Mouse (Mus musculus) midbrain, embryonic 10.5 days (tissue): ENCODE results near the gene 5330417H12Rik. TPM values are rescaled to one million over a fixed set of nuclear protein-coding genes. Genes with fewer than 3 reads are reported as not detected.

Source experiments
- DNase-seq: peaks from one replicate; pipeline ENCODE4 v3.0.0-alpha.2; 2017; ENCODE audit warnings: low spot score
- H3K27ac ChIP-seq: fragments of 300-500 bp; sonication (generic); replicated peaks from 2 replicates; pipeline ENCODE4 v1.5.1; 2016; ENCODE audit warnings: mild to moderate bottlenecking
- H3K27me3 ChIP-seq: fragments of 300-500 bp; sonication (generic); 2 replicates; pipeline ENCODE4 v1.6.1; 2016; ENCODE audit warnings: low read depth, mild to moderate bottlenecking; ENCODE audit not compliant: poor library complexity, severe bottlenecking
- H3K36me3 ChIP-seq: fragments of 300-500 bp; sonication (generic); 2 replicates; pipeline ENCODE4 v1.6.1; 2016; ENCODE audit warnings: mild to moderate bottlenecking, moderate library complexity
- H3K4me1 ChIP-seq: fragments of 300-500 bp; sonication (generic); 2 replicates; pipeline ENCODE4 v1.6.1; 2016
- H3K4me3 ChIP-seq: fragments of 300-500 bp; sonication (generic); 2 replicates; pipeline ENCODE4 v1.5.1; 2016; ENCODE audit warnings: mild to moderate bottlenecking, moderate library complexity
- H3K9me3 ChIP-seq: fragments of 300-500 bp; sonication (generic); replicated peaks from 2 replicates; pipeline ENCODE4 v1.6.1; 2016; ENCODE audit warnings: mild to moderate bottlenecking
- WGBS: fragments of 180-500 bp; shearing (Covaris S2); methylation state at CpG from one replicate; pipeline ENCODE4 v1.1.7; 2016; 5-methylcytosine and 5-hydroxymethylcytosine counted together
- polyA plus RNA-seq: library from polyadenylated mRNA; unstranded; fragments of >200 nt; fragmentation: Nextera tagmentation; extraction: Ambion mirVana; gene quantifications from 2 replicates; pipeline ENCODE4 v1.2.1, GENCODE M21; 2016

The 5330417H12Rik gene
- not detected in 2 replicates for polyA plus RNA-seq

DNA sequence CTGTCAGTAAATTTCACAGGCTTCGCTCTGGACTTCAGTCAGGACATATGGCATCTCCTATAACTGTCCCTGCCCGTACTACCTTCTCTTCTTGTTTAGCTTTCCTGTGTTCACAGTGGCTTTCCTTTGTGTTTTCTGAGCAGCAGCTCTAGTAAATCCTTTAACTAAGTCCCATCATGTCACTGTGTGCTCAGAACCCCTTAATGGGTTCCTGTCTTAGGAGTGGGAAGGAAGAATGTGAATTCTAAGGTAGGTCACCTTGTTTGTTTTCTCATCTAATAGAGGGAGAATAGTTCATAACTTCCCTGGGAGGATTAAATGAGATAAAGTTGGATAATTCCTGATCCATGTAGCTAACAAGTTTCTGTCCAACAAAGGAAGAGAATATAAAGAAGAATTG is at the start of gene 5330417H12Rik:
5330417H12Rik (minus strand) TSS at position 101 of the 400 bp plus-strand sequence.
- Histone ChIP-seq H3K27me3 (no peaks in the 10 kb centered on the region), H3K4me1 (no peaks in the 10 kb centered on the region), H3K36me3 (no peaks in the 10 kb centered on the region), H3K9me3 (no peaks in the 10 kb centered on the region), H3K27ac (no peak within 1 kb of the TSS), H3K4me3 (no peak within 1 kb of the TSS)
- 90% methylated on average over 2 of the region's 2 CpGs for WGBS
- DNase-seq = no peak

DNA sequence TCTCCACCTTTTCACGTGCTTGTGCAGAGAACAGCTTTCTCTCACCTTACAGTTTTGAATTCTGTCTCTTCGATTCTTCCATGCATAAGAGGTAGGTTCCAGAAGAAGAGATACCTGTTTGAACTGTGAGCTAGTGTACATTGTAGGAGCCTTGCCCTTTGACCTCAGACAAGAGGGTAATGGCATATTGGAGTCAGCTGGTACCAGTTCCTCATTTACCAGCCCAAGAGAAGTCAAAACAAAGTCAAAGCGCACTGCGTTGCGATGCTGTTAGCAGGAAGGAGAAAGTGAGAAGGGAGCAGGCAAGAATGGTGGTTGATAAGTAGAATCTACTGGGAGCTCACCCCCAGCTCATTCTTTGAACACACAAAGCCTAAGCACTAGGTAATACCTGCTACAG is 43.6 kb upstream of the 5330417H12Rik start:
- H3K27me3 ChIP-seq = peaks cover 13% of the 10 kb centered on the region
- DNase-seq = no peak
- 93% methylated on average over 5 of the region's 5 CpGs for WGBS

DNA sequence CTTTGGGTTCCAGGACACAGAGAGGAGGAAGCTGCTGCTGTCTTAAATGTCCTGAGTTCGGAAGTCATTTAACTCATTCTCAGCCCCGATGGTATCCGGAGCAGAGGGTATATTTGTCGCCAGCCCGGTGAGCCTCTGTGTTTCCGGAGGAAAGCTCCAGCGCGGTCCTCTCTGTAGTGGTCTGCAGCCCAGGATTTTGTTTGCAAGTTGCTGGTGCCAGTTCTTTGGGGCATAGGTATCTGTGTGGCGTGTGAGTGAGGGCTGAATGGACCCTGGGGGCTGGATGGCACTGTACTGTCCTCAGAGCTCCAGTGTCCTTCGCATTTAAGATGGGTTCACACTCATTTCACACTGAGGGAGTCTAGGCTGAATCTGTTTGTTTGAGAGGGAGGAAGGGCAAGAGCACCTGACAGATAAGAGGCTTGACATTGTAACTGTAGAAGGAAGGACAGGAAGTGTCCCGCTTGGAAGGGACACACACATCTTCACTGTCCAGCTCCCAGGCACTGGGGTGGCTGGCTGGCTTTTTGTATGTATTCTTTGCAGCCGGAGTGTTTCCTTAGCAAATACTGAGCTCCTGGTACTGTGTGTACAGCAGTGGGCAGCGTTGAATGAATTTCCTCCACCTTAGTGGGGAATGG is 41.4 kb upstream of the 5330417H12Rik start:
- WGBS = 63% methylated on average over 13 of the region's 13 CpGs
- H3K27me3 ChIP-seq = peaks cover 21% of the 10 kb centered on the region
- no peak for DNase-seq
- H3K4me3 ChIP-seq = peak overlapping the region; percentile 39
- H3K36me3 ChIP-seq = no peaks in the 10 kb centered on the region
- H3K9me3 ChIP-seq = no peaks in the 10 kb centered on the region
- peak overlapping the region; percentile 86 for H3K27ac ChIP-seq
- peaks cover 59% of the 10 kb centered on the region for H3K4me1 ChIP-seq

More for the DNA sequence above, 43.6 kb upstream of the 5330417H12Rik start:
- Histone ChIP-seq H3K4me3 (no peak overlapping the region), H3K27ac (no peak overlapping the region), H3K9me3 (no peaks in the 10 kb centered on the region), H3K36me3 (no peaks in the 10 kb centered on the region), H3K4me1 (peaks cover 38% of the 10 kb centered on the region)

DNA sequence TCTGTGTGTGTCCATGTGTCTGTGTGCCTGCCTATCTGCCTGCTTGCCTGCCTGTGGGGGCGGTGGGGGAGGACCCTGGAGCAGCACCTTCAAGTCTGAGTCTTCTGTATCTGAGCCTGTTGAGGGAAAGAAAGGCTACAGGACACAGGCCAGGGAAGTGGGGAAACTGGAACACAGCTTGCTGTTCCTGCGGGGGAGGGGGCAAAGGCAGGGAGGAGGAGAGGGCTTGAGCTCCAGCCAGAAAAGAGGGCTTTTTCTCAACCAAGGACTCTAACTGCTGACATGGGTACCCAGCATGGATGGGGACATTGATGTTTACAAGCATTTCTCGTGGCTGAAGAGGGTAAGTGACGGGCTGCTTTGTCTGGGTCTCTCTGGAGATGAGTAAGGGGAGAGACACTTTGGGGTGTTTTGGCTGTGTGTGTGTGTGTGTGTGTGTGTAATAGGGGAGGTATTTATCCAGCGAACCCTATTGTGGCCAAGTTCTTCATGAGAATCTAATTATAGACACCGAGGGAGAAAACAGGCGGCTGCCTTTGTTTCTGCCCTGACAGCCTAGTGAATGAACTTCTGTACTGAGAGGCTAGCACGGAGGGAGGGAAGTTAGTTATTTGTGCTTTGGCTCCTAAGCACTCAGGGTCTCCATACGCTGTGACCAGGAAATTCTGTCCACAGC is 40.8 kb upstream of the 5330417H12Rik start:
- Histone ChIP-seq H3K4me3 (peak overlapping the region; percentile 39), H3K9me3 (no peaks in the 10 kb centered on the region), H3K27ac (peak overlapping the region; percentile 86), H3K27me3 (peaks cover 21% of the 10 kb centered on the region), H3K36me3 (no peaks in the 10 kb centered on the region), H3K4me1 (peaks cover 66% of the 10 kb centered on the region)
- 18% methylated on average over 9 of the region's 9 CpGs for WGBS
- peak; percentile 47 for DNase-seq

DNA sequence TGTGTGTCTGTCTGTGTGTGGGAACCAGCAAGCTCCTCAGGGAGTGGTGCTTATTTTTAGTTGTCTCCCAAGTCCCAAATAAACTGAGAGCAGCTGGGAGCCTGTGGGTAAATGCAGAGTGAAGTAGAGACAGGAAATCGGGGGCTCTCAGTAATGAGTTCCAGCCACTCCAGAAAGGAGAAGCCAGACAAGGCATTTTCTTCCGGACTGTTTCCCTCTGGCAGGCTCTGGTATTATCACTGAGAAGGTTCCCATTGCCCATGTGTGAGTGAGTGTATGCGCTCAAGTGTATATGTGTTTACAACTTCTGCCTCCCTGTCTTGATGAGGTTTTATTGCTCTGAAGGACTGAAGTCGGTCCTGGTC is 40.2 kb upstream of the 5330417H12Rik start:
- Histone ChIP-seq H3K4me1 (peaks cover 71% of the 10 kb centered on the region), H3K4me3 (peak overlapping the region; percentile 39; the same call in 1 of the 2 replicates), H3K27ac (peak overlapping the region; percentile 86), H3K36me3 (no peaks in the 10 kb centered on the region), H3K9me3 (no peaks in the 10 kb centered on the region), H3K27me3 (peaks cover 21% of the 10 kb centered on the region)
- no peak for DNase-seq
- WGBS = 53% methylated on average over 4 of the region's 4 CpGs

DNA sequence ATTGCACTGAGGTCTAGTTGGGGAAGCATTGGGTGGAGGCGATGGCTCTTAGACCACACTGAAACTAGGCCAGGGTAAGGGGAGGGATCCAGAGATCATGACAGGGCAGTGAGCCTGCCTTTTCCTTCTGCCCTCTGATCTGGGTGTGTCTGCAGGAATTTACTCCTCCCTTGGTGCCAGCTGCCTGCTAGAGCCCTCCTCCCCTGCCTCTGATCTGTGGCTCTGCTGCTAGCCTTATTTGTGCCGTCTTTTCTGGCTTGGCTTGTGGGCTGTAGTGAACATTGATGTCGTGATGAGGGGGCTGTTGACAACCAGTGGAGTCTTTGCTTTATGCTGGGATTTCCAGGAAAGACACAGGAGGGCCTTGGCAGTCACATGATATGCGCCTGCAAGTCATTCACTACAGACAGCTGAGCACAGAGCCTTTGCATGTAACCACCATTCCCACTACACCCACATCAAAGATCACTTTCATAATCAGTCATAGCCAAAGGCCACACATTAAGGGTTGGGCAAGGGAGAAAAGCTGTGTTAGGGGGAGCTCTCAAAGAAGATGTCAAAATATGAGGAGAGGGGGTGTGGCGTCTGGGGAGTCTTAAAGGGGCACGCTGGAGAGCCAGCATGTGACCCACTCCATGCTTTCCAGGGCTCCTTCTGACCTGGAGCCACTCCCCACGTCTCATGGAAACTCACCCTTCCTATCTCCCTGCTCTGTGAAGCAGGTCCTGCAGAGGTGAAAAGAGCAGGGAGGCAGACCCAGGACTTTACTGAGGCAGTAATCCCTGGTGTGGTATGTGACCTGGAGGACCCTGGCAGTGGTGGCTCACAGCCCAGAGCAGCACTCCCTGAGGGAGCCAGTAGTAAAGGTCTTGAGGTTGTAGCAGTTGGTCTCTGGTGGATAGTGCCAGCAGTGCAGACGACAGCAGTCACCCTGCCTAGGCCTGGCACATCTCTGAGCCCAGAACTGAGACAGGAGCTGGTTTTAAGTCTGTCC is 39.4 kb upstream of the 5330417H12Rik start:
- Histone ChIP-seq H3K9me3 (no peaks in the 10 kb centered on the region), H3K4me1 (peaks cover 78% of the 10 kb centered on the region), H3K27me3 (peaks cover 25% of the 10 kb centered on the region), H3K36me3 (no peaks in the 10 kb centered on the region), H3K4me3 (no peak overlapping the region), H3K27ac (peak overlapping the region; percentile 86)
- no peak for DNase-seq
- 44% methylated on average over 8 of the region's 8 CpGs for WGBS

DNA sequence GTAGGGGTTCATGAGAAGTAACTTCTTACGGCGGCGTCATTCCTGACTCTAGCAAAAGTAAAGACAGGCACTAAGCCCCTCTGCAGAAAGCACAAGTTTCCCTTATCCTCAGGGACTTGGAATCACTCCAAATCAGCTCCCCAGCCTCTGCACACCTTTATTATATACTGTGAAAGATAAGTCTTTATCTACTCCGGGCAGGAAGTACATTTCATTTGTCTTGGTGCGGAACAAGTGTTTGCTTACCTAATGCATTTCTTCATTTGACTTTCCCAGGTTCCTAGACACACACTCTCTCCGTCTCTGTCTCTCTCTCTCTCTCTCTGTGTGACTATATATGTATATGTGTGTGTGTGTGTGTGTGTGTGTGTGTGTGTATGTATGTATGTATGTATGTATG is 38.7 kb upstream of the 5330417H12Rik start:
- no peak overlapping the region for H3K4me3 ChIP-seq
- no peaks in the 10 kb centered on the region for H3K9me3 ChIP-seq
- H3K27ac ChIP-seq = no peak overlapping the region
- WGBS = 91% methylated on average over 6 of the region's 6 CpGs
- H3K27me3 ChIP-seq = peaks cover 25% of the 10 kb centered on the region
- no peak for DNase-seq
- no peaks in the 10 kb centered on the region for H3K36me3 ChIP-seq
- H3K4me1 ChIP-seq = peaks cover 78% of the 10 kb centered on the region

DNA sequence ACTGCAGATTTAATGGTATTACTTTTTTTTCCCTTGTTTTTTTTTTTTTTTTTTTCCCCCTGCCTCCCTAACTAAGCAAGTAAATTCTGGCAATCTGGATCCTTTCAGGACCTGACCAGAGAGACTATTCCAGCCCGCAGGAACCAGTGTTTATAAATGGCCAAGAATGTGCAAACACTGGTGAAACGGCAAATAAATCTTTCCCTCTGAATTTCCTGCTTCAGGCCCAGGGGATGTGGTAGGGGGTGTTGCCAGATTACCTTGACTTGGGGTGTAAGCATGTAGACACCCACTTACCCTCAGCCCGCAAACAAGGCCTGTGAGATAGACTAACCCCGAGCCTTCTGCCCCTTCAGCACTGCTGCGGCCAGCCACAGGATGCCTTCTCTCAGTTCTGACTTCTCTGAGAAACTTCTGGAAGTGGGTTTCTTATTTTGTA is 36.9 kb upstream of the 5330417H12Rik start:
- Histone ChIP-seq H3K27me3 (peaks cover 25% of the 10 kb centered on the region), H3K36me3 (no peaks in the 10 kb centered on the region), H3K4me3 (no peak overlapping the region), H3K9me3 (no peaks in the 10 kb centered on the region), H3K4me1 (peaks cover 73% of the 10 kb centered on the region), H3K27ac (peak overlapping the region; percentile 74)
- 55% methylated on average over 5 of the region's 5 CpGs for WGBS
- no peak for DNase-seq

DNA sequence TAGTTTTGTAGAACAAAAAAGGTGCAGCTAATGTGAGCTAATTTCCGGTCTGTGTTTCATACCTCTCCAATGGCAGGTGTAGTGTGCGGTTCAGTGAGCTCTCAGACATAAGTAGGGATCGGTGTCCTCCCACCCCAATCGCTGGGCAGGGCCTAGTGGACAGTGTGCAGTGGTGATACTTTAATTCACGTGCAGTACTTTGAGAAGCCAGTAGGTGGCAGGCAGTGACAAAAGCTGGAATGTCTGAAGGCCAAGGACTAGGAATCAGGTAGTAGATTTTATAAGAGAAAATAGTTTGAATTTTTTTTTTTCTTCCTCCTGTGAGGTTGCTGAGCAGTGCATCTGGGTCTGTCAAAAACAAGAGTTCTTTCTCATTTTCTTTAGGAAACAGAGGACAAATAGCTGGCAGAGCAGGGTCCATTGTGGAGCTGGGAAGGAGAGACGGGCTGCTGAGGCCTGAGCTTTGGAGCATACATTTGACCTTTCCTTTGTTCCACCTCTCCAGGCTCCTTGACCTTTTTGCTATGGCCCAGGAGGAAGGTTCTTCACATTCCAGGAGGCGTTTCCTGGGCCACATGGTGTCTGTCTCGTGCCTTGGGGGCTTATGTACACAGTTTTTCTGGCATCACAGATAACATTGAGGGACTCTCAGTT is 36.4 kb upstream of the 5330417H12Rik start:
- Histone ChIP-seq H3K9me3 (no peaks in the 10 kb centered on the region), H3K27ac (peak overlapping the region; percentile 74), H3K36me3 (no peaks in the 10 kb centered on the region), H3K4me1 (peaks cover 68% of the 10 kb centered on the region), H3K4me3 (no peak overlapping the region), H3K27me3 (peaks cover 25% of the 10 kb centered on the region)
- WGBS = 9% methylated on average over 8 of the region's 8 CpGs
- DNase-seq = peak; percentile 82

DNA sequence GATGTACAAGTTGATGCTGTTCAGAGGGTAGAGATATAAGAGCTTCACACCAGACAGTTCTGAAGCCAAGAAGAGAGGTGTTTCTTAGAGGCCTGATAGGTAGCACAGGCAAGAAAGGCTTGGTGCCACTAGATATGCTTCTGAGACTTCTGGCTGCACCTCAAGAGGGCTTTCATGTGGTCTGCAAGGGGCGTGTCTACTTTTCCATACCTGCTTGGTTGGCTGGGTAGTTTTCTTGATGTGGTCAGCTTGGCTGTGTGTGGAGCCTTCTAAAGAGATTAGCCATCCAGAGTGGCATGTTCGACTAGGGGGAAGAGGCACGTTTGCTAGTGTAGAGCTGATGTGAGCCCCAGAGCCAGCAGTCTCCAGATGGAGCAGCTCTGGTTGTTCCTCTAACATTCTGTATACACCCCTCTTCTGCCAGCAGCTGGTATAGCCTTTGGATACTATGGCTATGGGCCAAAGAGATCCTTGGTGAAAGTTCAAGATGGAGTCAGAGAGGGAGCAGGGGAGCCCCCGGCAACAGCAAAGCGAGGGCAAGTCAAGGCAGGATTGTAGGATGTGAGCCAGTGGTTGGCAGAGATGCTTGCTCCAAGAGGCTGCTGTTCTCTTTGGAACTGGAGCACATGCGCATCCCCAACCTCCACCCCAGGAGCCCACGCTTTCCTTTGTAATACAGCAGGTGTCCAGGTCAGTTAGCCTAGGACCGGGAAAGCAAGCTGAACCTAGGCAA is 34.4 kb upstream of the 5330417H12Rik start:
- Histone ChIP-seq H3K9me3 (no peaks in the 10 kb centered on the region), H3K27ac (peak overlapping the region; percentile 74; the same call in 1 of the 2 replicates), H3K36me3 (no peaks in the 10 kb centered on the region), H3K4me1 (peaks cover 48% of the 10 kb centered on the region), H3K4me3 (no peak overlapping the region), H3K27me3 (peaks cover 20% of the 10 kb centered on the region)
- WGBS = 87% methylated on average over 8 of the region's 8 CpGs
- DNase-seq = no peak

DNA sequence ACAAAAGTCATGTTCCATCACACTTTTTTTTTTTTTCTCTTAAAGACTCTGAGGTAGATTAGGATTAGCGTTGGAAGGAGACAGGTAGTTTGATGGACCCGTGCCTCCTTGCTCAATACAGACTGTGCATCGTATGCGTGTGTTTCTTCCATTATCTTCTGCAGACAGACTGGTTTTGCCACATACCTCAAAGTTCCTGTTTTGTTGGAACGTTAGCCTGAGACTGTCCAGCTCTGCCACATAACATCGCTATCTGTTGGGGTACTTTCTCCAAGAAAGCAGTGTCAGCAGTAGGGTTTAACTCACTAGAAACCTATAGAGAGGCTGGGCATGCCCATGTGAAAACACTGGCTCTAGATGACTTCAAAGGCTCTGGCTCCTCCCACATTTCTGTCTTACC is 31.5 kb upstream of the 5330417H12Rik start:
- peaks cover 19% of the 10 kb centered on the region for H3K4me1 ChIP-seq
- no peak for DNase-seq
- peaks cover 4% of the 10 kb centered on the region; the same call in 1 of the 2 replicates for H3K27me3 ChIP-seq
- no peak overlapping the region for H3K4me3 ChIP-seq
- no peaks in the 10 kb centered on the region for H3K36me3 ChIP-seq
- H3K9me3 ChIP-seq = no peaks in the 10 kb centered on the region
- no peak overlapping the region for H3K27ac ChIP-seq
- 90% methylated on average over 6 of the region's 6 CpGs for WGBS
